Mouse (Mus musculus) lung, embryonic 16.5 days (tissue): ENCODE data around the gene Fam19a4. TPM values are rescaled to one million over a fixed set of nuclear protein-coding genes. Genes with fewer than 3 reads are reported as not detected.

Source experiments
- ATAC-seq: fragments of 200-750 bp; cut with Nextera tagmentation; 2 replicates; pipeline ENCODE4 v1.8.0; 2017; ENCODE audit warnings: low read depth, mild to moderate bottlenecking, moderate library complexity
- H3K27ac ChIP-seq: fragments of 300-500 bp; sonication (generic); 2 replicates; pipeline ENCODE4 v1.5.1; 2014; ENCODE audit warnings: mild to moderate bottlenecking, control low read depth, low read length
- H3K27me3 ChIP-seq: fragments of 300-500 bp; sonication (generic); 2 replicates; pipeline ENCODE4 v1.6.1; 2014; ENCODE audit warnings: low read depth, low read length, mixed read lengths; ENCODE audit not compliant: control insufficient read depth, insufficient read depth
- H3K36me3 ChIP-seq: fragments of 300-500 bp; sonication (generic); 2 replicates; pipeline ENCODE4 v1.6.1; 2014; ENCODE audit warnings: low read length; ENCODE audit not compliant: control insufficient read depth, insufficient read depth
- H3K4me1 ChIP-seq: fragments of 300-500 bp; sonication (generic); replicated peaks from 2 replicates; pipeline ENCODE4 v1.6.1; 2014; ENCODE audit warnings: low read length, mixed read lengths; ENCODE audit not compliant: control insufficient read depth, insufficient read depth
- H3K4me2 ChIP-seq: fragments of 300-500 bp; sonication (generic); 2 replicates; pipeline ENCODE4 v1.6.1; 2014; ENCODE audit warnings: low read depth, low read length, control low read depth
- H3K4me3 ChIP-seq: fragments of 300-500 bp; sonication (generic); 2 replicates; pipeline ENCODE4 v1.5.1; 2014; ENCODE audit warnings: mild to moderate bottlenecking, low read length, control low read depth
- H3K9ac ChIP-seq: fragments of 300-500 bp; sonication (generic); 2 replicates; pipeline ENCODE4 v1.6.1; 2014; ENCODE audit warnings: low read length, control low read depth
- H3K9me3 ChIP-seq: fragments of 300-500 bp; sonication (generic); 2 replicates; pipeline ENCODE4 v1.6.1; 2016; ENCODE audit warnings: low read length; ENCODE audit not compliant: control insufficient read depth
- WGBS: fragments of 180-500 bp; shearing (Covaris S2); extraction: QIAGEN DNeasy Blood & Tissue Kit; methylation state at CpG from one replicate; pipeline ENCODE4 v1.1.7; 2014; 5-methylcytosine and 5-hydroxymethylcytosine counted together
- polyA plus RNA-seq: library from polyadenylated mRNA; unstranded; fragments of >200 nt; fragmentation: Nextera tagmentation; extraction: Ambion mirVana; gene quantifications from 2 replicates; pipeline ENCODE4 v1.2.1, GENCODE M21; 2015

The Fam19a4 gene
- polyA plus RNA-seq, 1 experiment from 2014 or later, result 0.64 TPM

GRCm38 (mm10) chr6:97059599-97059998 is 614 bp downstream of the Fam19a4 start:
- H3K36me3 ChIP-seq, result no peaks in the 10 kb centered on the region
- peak overlapping the region; percentile 59 for H3K4me2 ChIP-seq
- no peaks in the 10 kb centered on the region for H3K9me3 ChIP-seq
- H3K27me3 ChIP-seq, result peaks cover 23% of the 10 kb centered on the region
- H3K27ac ChIP-seq, result no peak overlapping the region
- H3K9ac ChIP-seq, result no peak overlapping the region
- peak overlapping the region; percentile 50 for H3K4me3 ChIP-seq
- ATAC-seq, result no peak
- 3% methylated on average over 10 of the region's 10 CpGs for WGBS
- H3K4me1 ChIP-seq, result peaks cover 8% of the 10 kb centered on the region

- WGBS, result 45% methylated on average over 8 of the region's 8 CpGs
- Histone ChIP-seq H3K27me3 (no peaks in the 10 kb centered on the region), H3K9ac (no peak overlapping the region), H3K27ac (no peak overlapping the region), H3K36me3 (no peaks in the 10 kb centered on the region), H3K4me2 (no peak overlapping the region), H3K4me3 (no peak overlapping the region), H3K4me1 (no peaks in the 10 kb centered on the region), H3K9me3 (no peaks in the 10 kb centered on the region)
- no peak for ATAC-seq
Measured at GRCm38 (mm10) chr6:97052196-97052770, 7.9 kb downstream of the Fam19a4 start.

GRCm38 (mm10) chr6:97048403-97048802 is 11.8 kb downstream of the Fam19a4 start:
- H3K4me3 ChIP-seq, result no peak overlapping the region
- no peak overlapping the region for H3K9ac ChIP-seq
- no peak overlapping the region for H3K4me2 ChIP-seq
- no peaks in the 10 kb centered on the region for H3K27me3 ChIP-seq
- H3K36me3 ChIP-seq, result no peaks in the 10 kb centered on the region
- peaks cover 3% of the 10 kb centered on the region for H3K4me1 ChIP-seq
- H3K27ac ChIP-seq, result no peak overlapping the region
- no peak for ATAC-seq
- H3K9me3 ChIP-seq, result no peaks in the 10 kb centered on the region
- 34% methylated on average over 4 of the region's 4 CpGs for WGBS

- 88% methylated on average over 4 of the region's 4 CpGs for WGBS
- Histone ChIP-seq H3K9me3 (no peaks in the 10 kb centered on the region), H3K27ac (no peak overlapping the region), H3K9ac (no peak overlapping the region), H3K4me3 (no peak overlapping the region), H3K36me3 (no peaks in the 10 kb centered on the region), H3K27me3 (no peaks in the 10 kb centered on the region), H3K4me2 (no peak overlapping the region), H3K4me1 (peaks cover 3% of the 10 kb centered on the region)
- no peak for ATAC-seq
Measured at GRCm38 (mm10) chr6:97046541-97046940, 13.7 kb downstream of the Fam19a4 start.

GRCm38 (mm10) chr6:97027110-97027677 is 33.0 kb downstream of the Fam19a4 start:
- H3K4me1 ChIP-seq, result no peaks in the 10 kb centered on the region
- no peak overlapping the region for H3K9ac ChIP-seq
- no peaks in the 10 kb centered on the region for H3K9me3 ChIP-seq
- no peaks in the 10 kb centered on the region for H3K36me3 ChIP-seq
- H3K4me2 ChIP-seq, result no peak overlapping the region
- H3K27ac ChIP-seq, result no peak overlapping the region
- no peak overlapping the region for H3K4me3 ChIP-seq
- 33% methylated on average over 5 of the region's 5 CpGs for WGBS
- no peaks in the 10 kb centered on the region for H3K27me3 ChIP-seq
- ATAC-seq, result no peak

GRCm38 (mm10) chr6:97019323-97019722 is 40.9 kb downstream of the Fam19a4 start:
- Histone ChIP-seq H3K9ac (no peak overlapping the region), H3K4me2 (no peak overlapping the region), H3K4me3 (no peak overlapping the region), H3K36me3 (no peaks in the 10 kb centered on the region), H3K27me3 (no peaks in the 10 kb centered on the region), H3K9me3 (no peaks in the 10 kb centered on the region), H3K27ac (no peak overlapping the region), H3K4me1 (no peaks in the 10 kb centered on the region)
- no peak for ATAC-seq
- WGBS, result 19% methylated on average over 2 of the region's 2 CpGs

GRCm38 (mm10) chr6:97016711-97017110 is 43.5 kb downstream of the Fam19a4 start:
- H3K9ac ChIP-seq, result no peak overlapping the region
- no peaks in the 10 kb centered on the region for H3K4me1 ChIP-seq
- H3K4me2 ChIP-seq, result no peak overlapping the region
- H3K9me3 ChIP-seq, result no peaks in the 10 kb centered on the region
- H3K36me3 ChIP-seq, result no peaks in the 10 kb centered on the region
- WGBS, result 75% methylated on average over 1 of the region's 1 CpGs
- no peak overlapping the region for H3K27ac ChIP-seq
- no peaks in the 10 kb centered on the region for H3K27me3 ChIP-seq
- no peak overlapping the region for H3K4me3 ChIP-seq
- no peak for ATAC-seq

- no peak for ATAC-seq
- Histone ChIP-seq H3K4me1 (no peaks in the 10 kb centered on the region), H3K4me2 (no peak overlapping the region), H3K27me3 (no peaks in the 10 kb centered on the region), H3K9ac (no peak overlapping the region), H3K9me3 (no peaks in the 10 kb centered on the region), H3K27ac (no peak overlapping the region), H3K4me3 (no peak overlapping the region), H3K36me3 (no peaks in the 10 kb centered on the region)
- 64% methylated on average over 3 of the region's 3 CpGs for WGBS
Measured at GRCm38 (mm10) chr6:97016018-97016417, 44.2 kb downstream of the Fam19a4 start.

- 0 out of 2 replicates have a peak, but pooled peaks cover 3% of the 10 kb centered on the region for H3K27me3 ChIP-seq
- H3K36me3 ChIP-seq, result no peaks in the 10 kb centered on the region
- 32% methylated on average over 8 of the region's 8 CpGs for WGBS
- H3K9ac ChIP-seq, result no peak overlapping the region
- no peaks in the 10 kb centered on the region for H3K9me3 ChIP-seq
- no peak for ATAC-seq
- H3K4me3 ChIP-seq, result no peak overlapping the region
- H3K4me2 ChIP-seq, result no peak overlapping the region
- H3K4me1 ChIP-seq, result no peaks in the 10 kb centered on the region
- no peak overlapping the region for H3K27ac ChIP-seq
Measured at GRCm38 (mm10) chr6:97006513-97007094, 53.6 kb downstream of the Fam19a4 start.
